Mouse (Mus musculus) stomach, embryonic 14.5 days (tissue): ENCODE results near the gene Nabp2. TPM values are rescaled to one million over a fixed set of nuclear protein-coding genes. Genes with fewer than 3 reads are reported as not detected.

ENCODE experiments used
- ATAC-seq: fragments of 200-750 bp; cut with Nextera tagmentation; 2 replicates; pipeline ENCODE4 v1.8.0; 2017; ENCODE audit warnings: low read depth, moderate TSS enrichment; ENCODE audit not compliant: insufficient number of reproducible peaks, insufficient read depth, low FRiP score
- H3K27ac ChIP-seq: fragments of 300-500 bp; sonication (generic); 2 replicates; pipeline ENCODE4 v1.5.1; 2014; ENCODE audit warnings: mild to moderate bottlenecking, low read length, moderate library complexity, mixed read lengths
- H3K27me3 ChIP-seq: fragments of 300-500 bp; sonication (generic); 2 replicates; pipeline ENCODE4 v1.6.1; 2014; ENCODE audit warnings: low read length, control low read depth, mixed read lengths; ENCODE audit not compliant: control insufficient read depth, insufficient read depth
- H3K36me3 ChIP-seq: fragments of 300-500 bp; sonication (generic); 2 replicates; pipeline ENCODE4 v1.6.1; 2014; ENCODE audit warnings: mild to moderate bottlenecking, control low read depth, low read length, moderate library complexity, mixed read lengths; ENCODE audit not compliant: control insufficient read depth, insufficient read depth
- H3K4me1 ChIP-seq: fragments of 300-500 bp; sonication (generic); 2 replicates; pipeline ENCODE4 v1.6.1; 2014; ENCODE audit warnings: low read length, control low read depth, mixed read lengths; ENCODE audit not compliant: control insufficient read depth, insufficient read depth
- H3K4me2 ChIP-seq: fragments of 300-500 bp; sonication (generic); replicated peaks from 2 replicates; pipeline ENCODE4 v1.6.1; 2014; ENCODE audit warnings: low read depth, low read length, control low read depth
- H3K4me3 ChIP-seq: fragments of 300-500 bp; sonication (generic); 2 replicates; pipeline ENCODE4 v1.5.1; 2014; ENCODE audit warnings: low read depth, low read length, control low read depth
- H3K9ac ChIP-seq: fragments of 300-500 bp; sonication (generic); replicated peaks from 2 replicates; pipeline ENCODE4 v1.6.1; 2014; ENCODE audit warnings: low read depth, mild to moderate bottlenecking, control low read depth, low read length, moderate library complexity, mixed read lengths
- H3K9me3 ChIP-seq: fragments of 300-500 bp; sonication (generic); 2 replicates; pipeline ENCODE4 v1.6.1; 2016; ENCODE audit warnings: low read depth, low read length, control low read depth; ENCODE audit not compliant: control insufficient read depth
- WGBS: fragments of 180-500 bp; shearing (Covaris S2); extraction: QIAGEN DNeasy Blood & Tissue Kit; methylation state at CpG from one replicate; pipeline ENCODE4 v1.1.7; 2014; 5-methylcytosine and 5-hydroxymethylcytosine counted together
- polyA plus RNA-seq: library from polyadenylated mRNA; unstranded; fragments of >200 nt; fragmentation: Nextera tagmentation; extraction: Ambion mirVana; gene quantifications from 2 replicates; pipeline ENCODE4 v1.2.1, GENCODE M21; 2014

Gene Nabp2
- polyA plus RNA-seq, 1 experiment from 2014 or later = 86.7 TPM

DNA sequence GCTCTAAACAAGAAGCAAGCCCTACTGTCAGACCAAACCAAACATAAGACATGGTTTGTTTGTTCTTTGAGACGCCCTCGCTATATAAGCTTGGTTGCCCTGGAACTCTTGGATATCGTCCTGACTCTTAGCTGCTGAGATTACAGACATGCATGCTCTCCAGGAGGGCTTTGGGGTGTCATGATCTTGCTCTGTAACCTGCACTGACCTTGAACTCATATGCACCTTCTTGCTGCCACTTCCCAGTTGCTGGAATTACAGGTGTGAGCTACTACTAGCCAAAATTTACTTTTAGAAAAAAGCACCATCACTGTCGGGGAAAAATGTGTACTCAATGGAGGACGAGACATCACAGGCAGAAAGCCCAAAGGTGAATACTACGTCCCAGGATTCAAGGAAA lies 41.7 kb downstream of the Nabp2 start:
- 72% methylated on average over 6 of the region's 6 CpGs for WGBS
- ATAC-seq = no peak
- Histone ChIP-seq H3K9me3 (no peaks in the 10 kb centered on the region), H3K9ac (no peak overlapping the region), H3K4me3 (peak overlapping the region; percentile 66; the same call in 1 of the 2 replicates), H3K4me2 (peak overlapping the region; percentile 87), H3K27me3 (no peaks in the 10 kb centered on the region), H3K36me3 (peaks cover 5% of the 10 kb centered on the region; the same call in 1 of the 2 replicates), H3K4me1 (peaks cover 8% of the 10 kb centered on the region; the same call in 1 of the 2 replicates), H3K27ac (peak overlapping the region; percentile 89)

DNA sequence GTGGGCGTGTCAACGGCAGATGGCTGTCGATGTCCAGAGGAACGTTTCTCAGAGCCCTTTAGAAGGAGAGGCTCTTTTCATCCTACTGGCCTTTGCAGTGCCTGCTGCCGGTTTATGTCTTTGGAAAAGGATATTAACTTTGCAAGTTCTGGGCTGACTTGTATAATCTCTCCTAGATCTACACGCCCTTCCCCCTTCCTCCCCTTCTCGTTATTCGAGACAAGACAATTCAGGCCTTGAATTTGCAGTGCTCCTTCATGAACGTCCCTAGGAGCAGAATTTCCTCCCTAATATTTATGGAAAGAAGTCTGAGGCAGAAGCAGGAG lies 42.1 kb downstream of the Nabp2 start:
- H3K27me3 ChIP-seq = no peaks in the 10 kb centered on the region
- no peak for ATAC-seq
- peak overlapping the region; percentile 89 for H3K27ac ChIP-seq
- H3K4me1 ChIP-seq = peaks cover 8% of the 10 kb centered on the region; the same call in 1 of the 2 replicates
- H3K36me3 ChIP-seq = peaks cover 5% of the 10 kb centered on the region; the same call in 1 of the 2 replicates
- H3K9ac ChIP-seq = peak overlapping the region; percentile 69; the same call in 1 of the 2 replicates
- peak overlapping the region; percentile 66 for H3K4me3 ChIP-seq
- WGBS = 4% methylated on average over 9 of the region's 9 CpGs
- no peaks in the 10 kb centered on the region for H3K9me3 ChIP-seq
- peak overlapping the region; percentile 87 for H3K4me2 ChIP-seq

GRCm38 (mm10) chr10:128368402-128369217 lies 42.7 kb downstream of the Nabp2 start, which contains the start of gene Coq10a:
Gene Coq10a (minus strand): TSS chr10:128368997.
- Histone ChIP-seq H3K9me3 (no peaks in the 10 kb centered on the region), H3K4me3 (peak within 1 kb of the TSS; percentile 66), H3K9ac (peak within 1 kb of the TSS; percentile 69), H3K27me3 (no peaks in the 10 kb centered on the region), H3K4me2 (peak within 1 kb of the TSS; percentile 87), H3K27ac (peak within 1 kb of the TSS; percentile 89), H3K4me1 (peaks cover 8% of the 10 kb centered on the region; the same call in 1 of the 2 replicates), H3K36me3 (peaks cover 5% of the 10 kb centered on the region; the same call in 1 of the 2 replicates)
- peak; percentile 93 for ATAC-seq
- WGBS = under 1% methylated on average over 87 of the region's 87 CpGs

GRCm38 (mm10) chr10:128367899-128368401 lies 43.3 kb downstream of the Nabp2 start:
- peak overlapping the region; percentile 69 for H3K9ac ChIP-seq
- H3K27ac ChIP-seq = peak overlapping the region; percentile 89
- H3K27me3 ChIP-seq = no peaks in the 10 kb centered on the region
- peak overlapping the region; percentile 66 for H3K4me3 ChIP-seq
- H3K36me3 ChIP-seq = peaks cover 11% of the 10 kb centered on the region
- WGBS = 16% methylated on average over 19 of the region's 19 CpGs
- ATAC-seq = no peak
- peaks cover 8% of the 10 kb centered on the region; the same call in 1 of the 2 replicates for H3K4me1 ChIP-seq
- no peaks in the 10 kb centered on the region for H3K9me3 ChIP-seq
- H3K4me2 ChIP-seq = peak overlapping the region; percentile 87

- no peak for ATAC-seq
- 47% methylated on average over 3 of the region's 3 CpGs for whole genome bisulfite sequencing
- H3K36me3 ChIP-seq = peaks cover 56% of the 10 kb centered on the region
- H3K4me1 ChIP-seq = peaks cover under 1% of the 10 kb centered on the region; the same call in 1 of the 2 replicates
- H3K9ac ChIP-seq = no peak overlapping the region
- no peaks in the 10 kb centered on the region for H3K9me3 ChIP-seq
- H3K4me3 ChIP-seq = no peak overlapping the region
- H3K27me3 ChIP-seq = no peaks in the 10 kb centered on the region
- H3K4me2 ChIP-seq = no peak overlapping the region
- H3K27ac ChIP-seq = no peak overlapping the region
Measured at GRCm38 (mm10) chr10:128362568-128362967, 48.7 kb downstream of the Nabp2 start.

DNA sequence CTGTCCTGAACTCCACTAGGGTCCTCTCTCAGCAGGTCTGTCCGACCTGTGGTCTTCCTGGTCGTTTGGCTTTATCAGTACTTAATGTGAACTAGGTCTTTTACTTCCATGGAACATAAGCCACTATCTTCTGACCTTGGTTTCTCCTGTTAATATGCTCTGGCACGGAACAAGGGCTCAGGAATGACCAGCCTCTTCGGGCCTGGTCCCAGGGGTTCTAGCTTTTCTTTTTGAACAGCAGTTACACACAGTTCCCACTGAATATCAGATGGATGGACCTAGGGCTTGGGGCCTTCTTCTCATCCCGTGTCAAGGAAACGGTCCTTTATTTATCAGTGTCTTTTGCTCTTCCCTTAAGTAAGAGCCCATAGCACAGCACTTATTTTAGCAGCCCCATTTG lies 49.5 kb downstream of the Nabp2 start:
- Histone ChIP-seq H3K27ac (no peak overlapping the region), H3K9ac (no peak overlapping the region)
- 89% methylated on average over 6 of the region's 6 CpGs for WGBS

GRCm38 (mm10) chr10:128359226-128359625 lies 52.1 kb downstream of the Nabp2 start:
- Histone ChIP-seq H3K9ac (no peak overlapping the region), H3K4me1 (no peaks in the 10 kb centered on the region), H3K27ac (no peak overlapping the region), H3K4me2 (no peak overlapping the region), H3K36me3 (peaks cover 61% of the 10 kb centered on the region), H3K9me3 (no peaks in the 10 kb centered on the region), H3K4me3 (no peak overlapping the region), H3K27me3 (no peaks in the 10 kb centered on the region)
- 86% methylated on average over 6 of the region's 6 CpGs for WGBS
- no peak for ATAC-seq

More for the DNA sequence above, 49.5 kb downstream of the Nabp2 start:
- ATAC-seq = no peak
- Histone ChIP-seq H3K4me3 (no peak overlapping the region), H3K36me3 (peaks cover 60% of the 10 kb centered on the region), H3K4me2 (no peak overlapping the region), H3K4me1 (no peaks in the 10 kb centered on the region), H3K9me3 (no peaks in the 10 kb centered on the region), H3K27me3 (no peaks in the 10 kb centered on the region)

DNA sequence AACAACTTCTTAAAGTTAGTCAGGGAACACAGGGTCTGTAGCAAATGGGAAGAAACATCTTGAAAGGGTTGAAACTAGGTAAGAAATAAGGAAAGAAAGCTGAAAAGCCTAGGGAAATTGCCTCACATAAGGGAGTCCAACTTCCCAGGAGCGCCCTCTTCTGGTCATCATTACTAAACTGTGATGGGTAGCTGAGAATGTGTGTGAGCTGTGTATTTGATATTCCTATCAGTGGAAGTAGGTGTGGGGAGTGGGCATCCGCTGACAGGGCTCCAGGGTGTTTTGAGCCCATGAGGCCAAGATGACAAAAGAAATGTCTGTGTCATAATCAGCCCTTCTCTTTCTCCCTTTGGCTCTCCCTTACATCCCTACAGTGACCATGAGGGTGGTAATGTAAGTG lies 52.5 kb downstream of the Nabp2 start:
- Histone ChIP-seq H3K4me2 (no peak overlapping the region), H3K9ac (no peak overlapping the region), H3K27ac (no peak overlapping the region), H3K9me3 (no peaks in the 10 kb centered on the region), H3K27me3 (no peaks in the 10 kb centered on the region), H3K4me3 (no peak overlapping the region), H3K4me1 (no peaks in the 10 kb centered on the region), H3K36me3 (peaks cover 65% of the 10 kb centered on the region)
- no peak for ATAC-seq
- WGBS = 43% methylated on average over 2 of the region's 2 CpGs
